Comparison of ENCODE assay signal across 8 mouse cellular contexts in the genomic region with DNA sequence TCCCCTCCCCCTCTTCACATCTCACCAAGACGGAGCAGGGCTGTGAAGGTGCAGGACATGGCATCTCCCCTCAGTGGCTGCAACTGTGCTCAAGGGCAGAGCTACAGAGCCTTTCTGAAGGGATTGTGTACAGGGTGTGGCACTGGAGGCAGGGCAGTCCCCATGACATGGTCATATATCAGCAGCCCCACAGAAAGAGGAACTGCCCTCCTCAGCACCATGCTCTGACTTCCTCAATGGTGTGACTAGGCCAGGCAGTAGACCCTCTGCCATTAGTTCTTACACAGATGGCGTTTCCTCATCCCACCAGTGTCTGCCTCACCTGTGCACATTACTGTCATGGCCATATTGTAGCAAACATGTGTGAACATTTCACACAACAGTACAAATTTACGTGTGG. TPM values are rescaled to one million over a fixed set of nuclear protein-coding genes. Genes with fewer than 3 reads are reported as not detected.
DNase-seq lines count a peak whose midpoint lies in the region; ATAC-seq and TF ChIP-seq lines count a peak whose summit lies in the region.
"Not testable (repeated sequence)": the region's sequence is repeated elsewhere in the genome, so short reads cannot be mapped to it uniquely, and the experiment has no call there.
"Had no signal": no experiment of that assay in that cellular context is flagged by ENCODE, and none has a peak within 500 bp of the region (broad histone marks: within the 10 kb centered on the region; RNA-seq: fewer than 3 reads in every experiment).

A gene (minus strand): TSS at position 124 of the 400 bp plus-strand sequence.

- WGBS in bone marrow, adult 2 months = 0% methylated on average over 2 of the region's 3 CpGs
- WGBS in macrophage (ENCODE audit: missing documents) = no CpG with 5 or more reads among the region's 3 CpGs

- H3K4me1 ChIP-seq in bone marrow, adult 2 months (ENCODE audit: control insufficient read depth, insufficient read depth, low read length) = not testable (repeated sequence)

- peaks cover 33% of the 10 kb centered on the region for H3K79me2 ChIP-seq in macrophage (ENCODE audit: inconsistent target)

- TF ChIP-seq CTCF in bone marrow, adult 2 months (IDR thresholded peaks at IDR 0.05; ENCODE audit: control insufficient read depth, insufficient read depth, low read length) = not testable (repeated sequence)

- ATAC-seq in monocyte, adult 5-6 weeks (replicated peaks; ENCODE audit: insufficient number of reproducible peaks, low FRiP score, low TSS enrichment, poor library complexity, severe bottlenecking) = not testable (repeated sequence)

- not testable (repeated sequence) for TF ChIP-seq POLR2A in bone marrow, adult 2 months (IDR thresholded peaks at IDR 0.05; ENCODE audit: borderline replicate concordance, control insufficient read depth, low read depth, low read length)

- peak within 1 kb of the TSS; percentile 29 for H3K4me3 ChIP-seq in bone marrow, adult 2 months (replicated peaks; ENCODE audit: control insufficient read depth, low read depth, low read length)
- peak within 1 kb of the TSS; percentile 34 for H3K4me3 ChIP-seq in macrophage (ENCODE audit: inconsistent target)

- H3K27ac ChIP-seq in bone marrow, adult 2 months (ENCODE audit: control insufficient read depth, insufficient read depth, low read depth, low read length, poor library complexity) = peak within 1 kb of the TSS; percentile 66
- H3K27ac ChIP-seq in macrophage = peak within 1 kb of the TSS; percentile 72

- peaks cover 11% of the 10 kb centered on the region; the same call in 1 of the 2 replicates for H3K36me3 ChIP-seq in macrophage (ENCODE audit: inconsistent target)

- not testable (repeated sequence) for DNase-seq in gonadal fat pad, adult 2 months (ENCODE audit: low read depth); urinary bladder, adult 2 months (ENCODE audit: low spot score)
- peak; percentile 0 for DNase-seq in kidney, adult 9 months
- peak; percentile 56 to 61 for DNase-seq in spleen, postnatal 36 days (ENCODE audit: low spot score in 2 of 2)

RNA-seq across cellular contexts. Expression of the gene that starts here (rescaled TPM):
- 41.4 and 143 TPM in 2 replicates for polyA plus RNA-seq in bone marrow, adult 2 months (2011; ENCODE audit: insufficient read depth, insufficient read length, low replicate concordance, missing spikeins)
- 10.7 and 16.1 TPM in 2 replicates for polyA plus RNA-seq in gonadal fat pad, adult 2 months (2012; rRNA removed)
- 1,000 to 10,000 TPM in 22 of 26 experiments, 100 to 1,000 TPM in 4; 983 to 1,799 (median 1,306) TPM for total RNA-seq in macrophage (2018; cell fraction: chromatin; rRNA removed)
- total RNA-seq in macrophage (2018; cell fraction: cytosol; rRNA removed) = 100 to 1,000 TPM; 328 to 595 (median 441) TPM
- 1,000 to 10,000 TPM in 17 of 26 experiments, 100 to 1,000 TPM in 9; 644 to 1,542 (median 1,089) TPM for total RNA-seq in macrophage (2018; cell fraction: nucleus; rRNA removed)
- 163 to 667 TPM (median 409 TPM) in 3 replicates for polyA plus RNA-seq in macrophage (2018)
- 111 to 159 TPM (median 138 TPM) in 3 replicates for total RNA-seq in monocyte, adult 5-6 weeks (2017)
- polyA plus RNA-seq in urinary bladder, adult 2 months (2012; rRNA removed) = 12.2 and 12.4 TPM in 2 replicates
- polyA plus RNA-seq: C2C12 had no signal
